Mouse (Mus musculus) MN1 (cell line): Measurements from ENCODE around the gene Tab1.

Experiments used
- DNase-seq: peaks from one replicate; pipeline ENCODE4 v3.0.0-alpha.2; 2016; ENCODE audit warnings: low spot score

Gene Tab1

GRCm38 (mm10) chr15:80132993-80133586 is at the start of gene Tab1:
Tab1 (plus strand) TSS chr15:80133127.
- DNase-seq, result peak; percentile 97

- DNase-seq, result peak; percentile 100
Measured at GRCm38 (mm10) chr15:80083276-80083731, 49.6 kb upstream of the Tab1 start.

- DNase-seq, result no peak
Measured at GRCm38 (mm10) chr15:80083740-80084139, 49.2 kb upstream of the Tab1 start.

GRCm38 (mm10) chr15:80087406-80088012 is 45.4 kb upstream of the Tab1 start:
- no peak for DNase-seq

- peak; percentile 98 for DNase-seq
Measured at GRCm38 (mm10) chr15:80088637-80089036, 44.3 kb upstream of the Tab1 start.

- DNase-seq, result no peak
Measured at GRCm38 (mm10) chr15:80090155-80090554, 42.8 kb upstream of the Tab1 start.

GRCm38 (mm10) chr15:80090741-80091120 is 42.2 kb upstream of the Tab1 start:
- peak; percentile 78 for DNase-seq

- DNase-seq, result peak; percentile 84
Measured at GRCm38 (mm10) chr15:80091121-80091955, 41.6 kb upstream of the Tab1 start, which contains the start of the genes Syngr1 and Rpl3. Syngr1 (plus strand) TSS chr15:80091334. Rpl3 (minus strand) TSS chr15:80091868.

GRCm38 (mm10) chr15:80092041-80092441 is 40.9 kb upstream of the Tab1 start:
- no peak for DNase-seq

GRCm38 (mm10) chr15:80092599-80092998 is 40.3 kb upstream of the Tab1 start:
- DNase-seq, result peak; percentile 87

- DNase-seq, result no peak
Measured at GRCm38 (mm10) chr15:80094201-80094600, 38.7 kb upstream of the Tab1 start.

- DNase-seq, result peak; percentile 43
Measured at GRCm38 (mm10) chr15:80095596-80095995, 37.3 kb upstream of the Tab1 start.

- DNase-seq, result no peak
Measured at GRCm38 (mm10) chr15:80096406-80096805, 36.5 kb upstream of the Tab1 start.

- DNase-seq, result peak; percentile 87
Measured at GRCm38 (mm10) chr15:80096946-80097881, 35.7 kb upstream of the Tab1 start.

GRCm38 (mm10) chr15:80097999-80098461 is 34.9 kb upstream of the Tab1 start:
- peak; percentile 67 for DNase-seq

- peak; percentile 93 for DNase-seq
Measured at GRCm38 (mm10) chr15:80098809-80099208, 34.1 kb upstream of the Tab1 start.

- DNase-seq, result peak; percentile 43
Measured at GRCm38 (mm10) chr15:80099477-80099876, 33.5 kb upstream of the Tab1 start.

GRCm38 (mm10) chr15:80100196-80100595 is 32.7 kb upstream of the Tab1 start:
- DNase-seq, result no peak

- no peak for DNase-seq
Measured at GRCm38 (mm10) chr15:80100871-80101270, 32.1 kb upstream of the Tab1 start.

- DNase-seq, result no peak
Measured at GRCm38 (mm10) chr15:80101503-80101902, 31.4 kb upstream of the Tab1 start.

- no peak for DNase-seq
Measured at GRCm38 (mm10) chr15:80102495-80102894, 30.4 kb upstream of the Tab1 start.
